Mouse (Mus musculus) kidney, adult 2 months (tissue): ENCODE measurements around the gene Wdr59.

Source experiments
- CTCF ChIP-seq: fragments of 200-500 bp; conservative IDR thresholded peaks from 2 replicates; pipeline ENCODE4 v1.5.1; 2011; ENCODE audit warnings: low read depth, mild to moderate bottlenecking, control low read depth, low read length, moderate library complexity, mixed read lengths; ENCODE audit not compliant: insufficient read depth, insufficient read length
- POLR2A ChIP-seq: fragments of 200-500 bp; IDR thresholded peaks from one replicate; pipeline ENCODE4 v1.6.1; 2011; ENCODE audit warnings: low read depth, low read length, control low read depth

GRCm38 (mm10) chr8:111531621-111532020 is 9.7 kb upstream of the Wdr59 start:
- TF ChIP-seq POLR2A (no peak), CTCF (no peak)
